Mouse (Mus musculus) thymus, postnatal 0 days (tissue): Measurements from ENCODE around the gene Olfr1138. TPM values are rescaled to one million over a fixed set of nuclear protein-coding genes. Genes with fewer than 3 reads are reported as not detected.

Source experiments
- DNase-seq: peaks from one replicate; pipeline ENCODE4 v3.0.0-alpha.2; 2015; ENCODE audit warnings: low spot score
- polyA plus RNA-seq: library from polyadenylated mRNA; unstranded; fragments of >200 nt; fragmentation: Nextera tagmentation; extraction: Ambion mirVana; gene quantifications from 2 replicates; pipeline ENCODE4 v1.2.1, GENCODE M21; 2015

Gene Olfr1138
- not detected in 2 replicates for polyA plus RNA-seq

DNA sequence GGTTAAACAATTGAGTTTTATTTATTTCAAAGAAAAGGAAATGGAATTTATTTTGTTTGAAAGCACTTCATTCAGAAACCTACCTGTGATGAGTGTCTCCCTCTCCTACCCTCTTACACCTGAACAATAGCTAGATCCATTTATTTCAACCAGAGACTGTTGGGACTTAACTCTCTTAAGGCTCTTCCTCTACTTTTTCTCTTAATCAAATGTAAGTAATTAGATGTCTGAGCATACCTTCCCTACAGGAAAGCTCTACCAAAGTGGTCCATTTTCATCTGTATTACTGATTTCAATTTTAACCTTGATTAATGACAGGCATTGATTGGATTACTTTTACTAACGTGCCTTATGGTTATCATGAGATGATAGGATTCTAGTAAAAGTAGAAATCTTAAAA lies at the start of gene Olfr1138:
Olfr1138 (minus strand) TSS at position 101 of the 400 bp plus-strand sequence.
- no peak for DNase-seq

DNA sequence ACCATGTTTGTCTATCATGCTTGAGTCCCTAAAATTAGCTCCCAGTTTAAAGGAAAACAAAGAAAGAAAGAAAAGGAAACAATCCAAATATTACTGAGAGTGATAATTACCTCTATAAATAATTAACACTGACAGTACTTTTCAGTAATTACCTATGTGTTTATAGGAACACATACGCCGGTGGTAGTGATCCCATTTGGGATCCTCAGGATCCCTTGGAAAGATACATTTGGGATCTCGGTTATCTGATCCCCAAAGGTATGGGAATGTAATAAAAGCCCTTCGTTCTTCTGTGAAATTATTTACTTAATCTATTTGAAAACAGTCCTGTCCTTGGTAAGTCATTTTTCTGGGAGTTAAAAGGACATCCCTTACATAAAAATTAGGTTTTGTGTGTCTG lies 39.4 kb upstream of the Olfr1138 start, which contains the start of gene Olfr152:
Olfr152 (plus strand) TSS at position 301 of the 400 bp plus-strand sequence.
- no peak for DNase-seq

DNA sequence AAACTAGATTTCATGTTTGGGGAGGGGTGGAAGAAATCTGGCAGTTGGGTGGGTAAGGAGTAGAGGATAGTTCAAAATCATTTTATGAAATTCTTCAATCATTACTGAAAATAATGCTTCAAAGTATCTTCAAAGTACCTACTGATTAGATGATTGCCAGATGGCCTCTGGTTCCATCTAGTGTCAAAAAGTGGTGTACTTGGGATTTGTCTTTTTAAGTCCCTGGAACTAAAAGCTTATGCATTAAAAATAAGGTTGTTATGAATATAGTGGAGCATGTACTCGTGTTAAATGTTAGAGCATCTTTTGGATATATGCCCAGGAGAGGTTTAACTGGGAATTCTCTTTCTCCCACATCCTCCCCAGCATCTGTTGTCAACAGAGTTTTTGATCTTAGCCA lies 36.4 kb upstream of the Olfr1138 start:
- no peak for DNase-seq

DNA sequence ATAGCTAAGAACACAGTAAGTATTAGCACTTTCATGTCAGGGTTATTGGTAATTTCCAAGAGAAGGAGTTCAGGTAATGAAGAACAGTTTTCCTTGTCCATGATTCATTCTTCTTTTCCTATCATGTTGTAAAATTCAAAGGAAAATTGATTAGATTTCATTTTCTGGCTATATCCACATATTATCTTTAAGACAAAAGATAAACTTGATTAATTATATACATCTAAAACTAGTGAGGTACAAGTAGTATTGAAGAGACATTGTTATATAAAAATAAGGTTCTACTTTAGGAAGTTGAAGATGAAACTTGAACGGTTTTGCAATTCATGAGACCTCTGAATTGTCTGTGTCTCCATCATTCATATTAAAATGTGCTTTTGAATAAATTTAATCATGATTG lies 14.1 kb upstream of the Olfr1138 start, which contains the start of gene Olfr1141:
Olfr1141 (minus strand) TSS at position 101 of the 400 bp plus-strand sequence.
- no peak for DNase-seq

DNA sequence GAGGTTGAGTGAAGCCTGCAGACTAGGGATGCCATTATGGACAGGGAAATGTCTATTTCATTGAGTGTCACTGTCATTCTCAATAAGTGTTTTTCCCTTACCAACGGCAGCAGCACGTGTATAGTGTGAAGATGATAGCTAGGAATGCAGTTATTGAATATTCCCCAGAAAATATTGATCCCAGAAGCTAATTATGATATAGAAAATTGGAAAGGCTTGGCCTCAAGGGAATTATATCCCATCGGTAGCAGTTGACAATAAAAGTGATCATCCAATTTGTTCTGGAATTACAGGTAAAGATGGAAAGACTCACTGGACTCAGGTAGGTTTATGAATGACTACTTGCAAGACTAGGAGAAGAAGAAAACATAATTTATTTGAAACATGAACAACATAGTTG lies 3.7 kb upstream of the Olfr1138 start, which contains the start of gene Olfr1140:
Olfr1140 (plus strand) TSS at position 301 of the 400 bp plus-strand sequence.
- DNase-seq, result no peak

DNA sequence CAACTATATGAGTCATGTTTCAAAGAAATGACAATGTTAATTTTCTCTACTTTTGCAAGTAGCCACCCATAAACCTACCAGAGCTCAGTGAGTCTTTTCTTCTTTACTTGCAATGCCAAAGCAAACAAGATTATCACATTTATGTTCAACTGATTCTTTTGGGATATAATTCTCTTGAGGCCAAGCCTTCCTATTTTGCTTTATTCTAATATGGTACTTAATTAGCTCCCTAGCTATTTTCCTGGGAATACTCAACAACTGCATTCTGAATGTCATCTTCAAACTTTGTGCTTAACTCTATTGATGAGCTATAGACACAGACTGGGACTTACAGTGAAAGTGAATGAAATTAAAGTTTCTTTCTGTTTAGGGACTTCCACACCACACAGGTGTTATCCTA lies 26.7 kb downstream of the Olfr1138 start, which contains the start of gene Olfr1137:
Olfr1137 (minus strand) TSS at position 101 of the 400 bp plus-strand sequence.
- no peak for DNase-seq

DNA sequence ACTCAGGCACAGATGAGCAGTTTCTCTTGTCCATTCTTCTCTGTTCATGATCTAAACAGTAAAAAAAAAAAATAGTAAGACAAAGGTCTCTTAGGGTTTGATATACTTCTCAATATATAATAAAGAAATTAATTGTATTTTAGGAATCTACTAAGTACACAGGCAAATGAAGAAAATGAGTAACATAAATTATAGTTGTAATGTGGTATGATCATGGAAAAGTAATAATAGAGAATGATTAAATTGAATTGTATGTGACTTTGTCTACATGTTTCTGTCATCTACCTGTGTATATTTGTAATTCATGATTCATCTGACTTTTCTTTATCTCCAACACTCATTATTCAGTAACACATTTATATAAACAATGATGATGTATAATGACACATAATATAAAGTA lies 45.9 kb downstream of the Olfr1138 start, which contains the start of gene Olfr1136:
Olfr1136 (minus strand) TSS at position 101 of the 400 bp plus-strand sequence.
- DNase-seq, result no peak

Other genes starting within 250 kb of the Olfr1138 start
- not detected in 2 replicates for gene Pramel7, start 242.9 kb downstream of the Olfr1138 start, polyA plus RNA-seq
- gene Pramel6, start 233.4 kb downstream of the Olfr1138 start, polyA plus RNA-seq, result not detected in 2 replicates
- not detected in 2 replicates for gene Olfr153, start 208.2 kb downstream of the Olfr1138 start, polyA plus RNA-seq
- gene Olfr1128, start 194.4 kb downstream of the Olfr1138 start, polyA plus RNA-seq, result not detected in 2 replicates
- gene Olfr1129, start 166.1 kb downstream of the Olfr1138 start, polyA plus RNA-seq, result not detected in 2 replicates
- not detected in 2 replicates for gene Olfr1130, start 133.8 kb downstream of the Olfr1138 start, polyA plus RNA-seq
- not detected in 2 replicates for gene Olfr1131, start 112.9 kb downstream of the Olfr1138 start, polyA plus RNA-seq
- not detected in 2 replicates for gene Olfr1132, start 102.4 kb downstream of the Olfr1138 start, polyA plus RNA-seq
- not detected in 2 replicates for gene Olfr1133, start 92.6 kb downstream of the Olfr1138 start, polyA plus RNA-seq
- not detected in 2 replicates for gene Olfr1134, start 81.5 kb downstream of the Olfr1138 start, polyA plus RNA-seq
- gene Olfr1135, start 66.3 kb downstream of the Olfr1138 start, polyA plus RNA-seq, result not detected in 2 replicates
- 0.17 and 0.19 TPM in 2 replicates for gene Olfr1136, start 46.0 kb downstream of the Olfr1138 start, polyA plus RNA-seq
- gene Olfr1137, start 26.8 kb downstream of the Olfr1138 start, polyA plus RNA-seq, result not detected in 2 replicates
- gene Olfr1140, start 3.8 kb upstream of the Olfr1138 start, polyA plus RNA-seq, result not detected in 2 replicates
- gene Olfr1141, start 14.0 kb upstream of the Olfr1138 start, polyA plus RNA-seq, result not detected in 2 replicates
- not detected in 2 replicates for gene Olfr152, start 39.5 kb upstream of the Olfr1138 start, polyA plus RNA-seq
- gene Olfr1143, start 60.6 kb upstream of the Olfr1138 start, polyA plus RNA-seq, result not detected in 2 replicates
- not detected in 2 replicates for gene Olfr1145, start 69.8 kb upstream of the Olfr1138 start, polyA plus RNA-seq
- gene Olfr1148, start 90.6 kb upstream of the Olfr1138 start, polyA plus RNA-seq, result not detected in 2 replicates
- gene Olfr1150-ps1, start 104.0 kb upstream of the Olfr1138 start, polyA plus RNA-seq, result not detected in 2 replicates
- gene Olfr1151, start 115.9 kb upstream of the Olfr1138 start, polyA plus RNA-seq, result not detected in 2 replicates
- gene Olfr1152, start 126.5 kb upstream of the Olfr1138 start, polyA plus RNA-seq, result not detected in 2 replicates
- not detected in 2 replicates for gene Olfr1153, start 155.0 kb upstream of the Olfr1138 start, polyA plus RNA-seq
- not detected in 2 replicates for gene Olfr1154, start 165.2 kb upstream of the Olfr1138 start, polyA plus RNA-seq
- not detected in 2 replicates for gene Olfr1155, start 205.2 kb upstream of the Olfr1138 start, polyA plus RNA-seq
- not detected in 2 replicates for gene Olfr1156, start 213.1 kb upstream of the Olfr1138 start, polyA plus RNA-seq
- not detected in 2 replicates for gene Olfr1157, start 228.3 kb upstream of the Olfr1138 start, polyA plus RNA-seq
- gene Olfr74, start 234.7 kb upstream of the Olfr1138 start, polyA plus RNA-seq, result not detected in 2 replicates